Mouse (Mus musculus) adipocyte (in vitro differentiated cells): Measurements from ENCODE around the gene Ppp4r4.
"Not testable (repeated sequence)": the region's sequence is repeated elsewhere in the genome, so short reads cannot be mapped to it uniquely, and the experiment has no call there.

ENCODE experiments used
- DNase-seq: peaks from one replicate; pipeline ENCODE4 v3.0.0-alpha.2; 2016; ENCODE audit warnings: low spot score

Gene Ppp4r4

DNA sequence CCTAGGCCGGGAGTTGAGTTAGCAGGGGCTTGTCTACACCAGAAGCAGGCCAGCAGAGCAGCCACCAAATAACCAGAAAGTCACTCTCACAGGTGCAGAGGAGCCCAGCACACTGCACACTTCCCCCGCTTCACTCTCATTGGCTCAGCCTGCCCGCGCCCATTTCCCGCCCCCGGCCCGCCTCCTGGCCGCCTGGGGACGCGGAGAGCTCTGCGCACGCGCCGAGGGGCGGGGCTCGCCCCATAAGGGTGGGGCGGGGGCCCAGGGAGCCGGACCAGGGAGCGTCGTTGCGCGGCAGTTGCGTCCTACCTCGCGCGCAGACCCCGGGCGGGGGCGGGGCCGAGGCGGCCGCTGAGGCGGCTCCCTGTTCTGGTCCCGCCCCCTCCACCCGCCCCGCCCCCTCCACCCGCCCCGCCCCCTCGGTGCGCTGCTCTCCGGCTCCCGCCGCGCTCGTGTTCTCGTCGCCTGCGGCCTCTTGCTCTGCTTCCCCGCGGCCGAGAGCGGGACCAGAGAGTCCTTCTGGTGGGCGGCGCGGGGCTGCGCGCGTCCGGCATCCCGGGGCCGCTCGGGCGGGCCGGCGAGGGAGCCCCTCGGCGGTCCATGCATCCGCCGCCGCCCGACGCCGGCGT is at the start of gene Ppp4r4:
Gene Ppp4r4 (plus strand): TSS at position 264 of the 629 bp plus-strand sequence.
- DNase-seq, result no peak

DNA sequence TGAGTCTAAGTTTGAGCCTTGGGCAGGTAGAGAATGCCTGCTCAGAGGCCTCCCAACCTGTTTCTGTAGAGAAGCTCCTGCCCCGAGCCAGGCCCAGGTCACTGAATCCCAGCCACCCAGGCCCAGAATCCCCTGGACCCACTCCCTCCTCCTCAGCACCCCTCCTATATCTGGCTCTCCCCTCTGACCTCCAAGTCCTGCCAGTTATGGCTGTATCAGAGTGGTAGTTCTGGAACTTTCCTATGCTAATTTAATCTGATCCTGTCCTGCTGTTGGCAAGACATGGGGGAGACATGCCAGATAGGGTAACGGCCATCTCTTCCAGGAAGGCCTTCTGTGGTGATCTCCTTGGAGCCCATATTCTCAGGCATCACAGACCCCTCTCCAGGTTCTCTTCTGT is 49.3 kb upstream of the Ppp4r4 start:
- DNase-seq, result peak; percentile 44

GRCm38 (mm10) chr12:103484200-103484972 is 47.7 kb upstream of the Ppp4r4 start:
- DNase-seq, result not testable (repeated sequence)

GRCm38 (mm10) chr12:103486726-103487125 is 45.4 kb upstream of the Ppp4r4 start:
- peak; percentile 74 for DNase-seq

DNA sequence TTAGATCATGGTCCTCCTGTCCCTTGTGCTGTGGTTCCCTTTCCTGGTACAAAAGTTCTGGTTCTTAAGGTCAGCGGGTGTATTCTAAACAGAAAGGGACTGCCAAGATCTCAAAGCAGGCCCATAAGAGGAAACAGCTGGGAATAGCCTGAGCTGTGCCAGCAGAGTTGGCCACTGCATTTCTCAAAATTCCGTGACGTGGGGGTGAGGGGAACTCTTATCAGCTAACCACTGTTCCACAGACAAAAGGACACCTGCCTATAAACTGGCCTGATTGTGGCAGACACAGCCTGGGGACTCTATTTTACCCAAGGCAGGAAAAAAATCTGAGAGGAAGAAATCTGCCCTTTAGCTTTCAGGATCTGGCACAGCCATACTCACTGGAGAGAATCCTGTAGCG is 44.8 kb upstream of the Ppp4r4 start:
- DNase-seq, result peak; percentile 79

GRCm38 (mm10) chr12:103487750-103488149 is 44.3 kb upstream of the Ppp4r4 start:
- DNase-seq, result no peak

GRCm38 (mm10) chr12:103491091-103491730 is 40.9 kb upstream of the Ppp4r4 start:
- no peak for DNase-seq

- peak; percentile 85 for DNase-seq
Measured at GRCm38 (mm10) chr12:103492767-103493166, 39.3 kb upstream of the Ppp4r4 start.

GRCm38 (mm10) chr12:103494486-103494885 is 37.6 kb upstream of the Ppp4r4 start:
- peak; percentile 62 for DNase-seq

- DNase-seq, result no peak
Measured at GRCm38 (mm10) chr12:103498768-103499167, 33.3 kb upstream of the Ppp4r4 start.

DNA sequence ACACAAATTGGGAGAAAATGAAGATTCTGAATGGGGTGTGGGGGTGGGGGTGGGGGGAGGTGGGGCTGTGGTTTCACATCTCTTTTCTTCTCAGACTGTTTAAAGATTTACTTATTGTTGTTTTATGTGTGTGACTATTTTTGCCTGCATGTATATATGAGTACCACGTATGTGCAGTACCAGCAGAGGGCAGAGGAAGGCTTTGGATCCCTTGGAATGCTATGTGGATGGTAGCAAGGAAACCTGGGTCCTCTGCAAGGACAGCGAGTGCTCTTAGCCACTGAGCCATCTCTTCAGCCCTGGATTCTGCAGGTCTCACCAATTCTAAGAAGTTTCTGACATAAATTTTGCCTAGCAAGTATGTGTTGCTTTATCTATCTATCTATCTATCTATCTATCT is 32.8 kb upstream of the Ppp4r4 start:
- no peak for DNase-seq

DNA sequence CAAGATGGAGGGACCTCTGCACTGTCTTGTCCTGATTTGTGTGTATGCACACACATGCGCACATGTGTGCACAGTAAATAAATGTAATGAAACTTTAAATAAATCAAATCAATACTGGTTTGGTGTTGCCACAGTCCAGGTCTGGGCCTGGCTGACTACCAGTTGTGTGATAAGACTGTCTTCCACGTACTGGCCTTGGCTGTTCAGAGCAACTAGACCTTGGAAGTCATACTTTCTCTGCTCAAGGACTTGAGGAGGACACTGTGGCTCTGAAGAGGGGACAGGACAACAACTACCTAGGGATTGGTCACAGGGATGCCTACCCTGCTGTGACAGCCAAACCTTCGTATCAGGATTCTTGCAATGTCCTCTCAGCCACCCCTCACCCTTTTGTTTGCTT is 28.8 kb upstream of the Ppp4r4 start:
- no peak for DNase-seq

- DNase-seq, result no peak
Measured at GRCm38 (mm10) chr12:103504402-103504801, 27.7 kb upstream of the Ppp4r4 start.

GRCm38 (mm10) chr12:103508346-103508745 is 23.7 kb upstream of the Ppp4r4 start:
- DNase-seq, result no peak

- no peak for DNase-seq
Measured at GRCm38 (mm10) chr12:103509893-103510292, 22.2 kb upstream of the Ppp4r4 start.

GRCm38 (mm10) chr12:103511586-103511985 is 20.5 kb upstream of the Ppp4r4 start:
- no peak for DNase-seq

DNA sequence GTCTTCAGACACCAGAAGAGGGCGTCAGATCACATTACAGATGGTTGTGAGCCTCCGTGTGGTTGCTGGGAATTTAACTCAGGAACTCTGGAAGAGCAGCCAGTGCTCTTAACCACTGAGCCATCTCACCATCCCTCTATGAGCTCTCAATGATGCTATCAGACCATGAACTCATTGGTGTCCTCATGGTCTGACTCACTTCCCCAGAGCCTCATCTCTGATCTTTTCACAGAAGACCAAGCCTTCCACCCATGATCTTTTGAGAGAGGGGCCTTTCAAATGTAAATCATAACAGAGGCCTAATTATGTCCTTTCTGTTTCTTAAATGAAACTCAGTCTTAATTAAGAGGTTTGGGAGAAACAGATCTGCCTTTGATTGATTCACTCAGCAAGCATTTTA is 19.0 kb upstream of the Ppp4r4 start:
- DNase-seq, result no peak

- DNase-seq, result no peak
Measured at GRCm38 (mm10) chr12:103513451-103513871, 18.6 kb upstream of the Ppp4r4 start.

GRCm38 (mm10) chr12:103514354-103514753 is 17.7 kb upstream of the Ppp4r4 start:
- DNase-seq, result no peak

DNA sequence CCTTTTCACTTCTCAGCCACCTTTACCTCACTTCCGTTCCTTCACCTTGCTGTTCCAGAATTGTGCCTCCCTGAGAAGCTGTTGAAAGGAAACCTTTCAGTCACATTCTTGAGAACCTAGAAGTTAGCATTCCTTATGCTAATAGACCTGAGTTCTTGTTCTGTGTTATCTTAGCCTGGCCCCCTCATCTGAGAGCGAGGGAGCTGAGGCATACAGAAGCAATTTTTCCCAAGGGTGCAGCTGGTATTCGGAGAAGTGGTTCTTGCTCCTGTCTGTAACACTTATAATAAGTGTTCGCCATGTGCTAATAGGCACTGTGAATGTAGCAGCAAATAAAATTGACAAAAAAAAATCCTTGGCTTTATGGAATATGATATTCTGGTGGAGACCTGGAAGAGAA is 16.4 kb upstream of the Ppp4r4 start:
- DNase-seq, result no peak

DNA sequence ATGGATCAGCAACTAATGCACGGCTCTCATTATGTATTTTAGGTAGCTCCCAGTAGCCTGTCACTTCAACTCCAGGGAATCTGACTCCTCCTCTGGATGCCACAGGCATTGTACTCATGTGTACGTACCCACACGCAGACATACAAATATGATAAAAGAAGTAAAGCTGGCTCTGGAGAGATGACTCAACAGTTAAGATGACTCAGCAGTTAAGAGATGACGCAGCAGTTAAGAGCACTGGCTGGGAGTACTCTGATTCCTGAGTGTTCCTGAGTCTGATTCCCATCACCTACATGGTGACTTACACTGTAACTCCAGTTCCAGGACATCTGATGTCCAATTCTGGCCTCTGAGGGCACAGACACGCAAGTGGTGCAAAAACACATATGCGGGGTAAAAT is 13.4 kb upstream of the Ppp4r4 start:
- DNase-seq, result no peak

DNA sequence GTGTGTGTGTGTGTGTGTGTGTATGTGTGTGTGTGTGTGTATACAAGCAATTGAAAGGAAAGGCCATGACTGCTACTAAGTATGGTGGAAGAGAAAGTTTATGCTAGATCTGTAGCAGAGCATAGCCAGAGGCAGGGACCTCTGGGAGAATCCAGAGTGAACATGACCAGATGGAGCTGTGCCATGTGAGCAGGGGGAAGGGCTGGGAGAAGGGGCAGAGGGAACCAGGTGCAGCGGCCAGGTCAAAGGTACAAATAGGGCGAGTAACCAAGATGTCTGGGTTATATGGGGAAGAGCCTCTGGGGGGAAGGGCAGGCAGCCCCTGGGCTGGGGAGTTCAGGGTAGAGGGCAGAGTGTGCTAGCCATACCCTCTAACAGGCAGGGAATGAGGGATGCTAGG is 1.5 kb upstream of the Ppp4r4 start:
- no peak for DNase-seq
